Mouse (Mus musculus) left cerebral cortex, postnatal 25 days (tissue): ENCODE results near the gene Idh3b. TPM values are rescaled to one million over a fixed set of nuclear protein-coding genes. Genes with fewer than 3 reads are reported as not detected.

ENCODE experiments used
- DNase-seq, 2 experiments: peaks; one replicate each; pipeline ENCODE4 v3.0.0; 2022; ENCODE audit warnings: low spot score in 2 of 2, mixed read lengths in 1 of 2
- intact Hi-C: fragments of 180-260 bp; cut with DNase I; formaldehyde crosslinking; loops from one replicate; pipeline ENCODE4 v1.15.1; 2025
- total RNA-seq, 2 experiments: library from RNA; stranded (reverse); gene quantifications; 2 replicates each; pipeline ENCODE4 v1.2.3; 2021

The Idh3b gene
- total RNA-seq, 2 experiments from 2014 or later: 267 to 269 TPM

DNA sequence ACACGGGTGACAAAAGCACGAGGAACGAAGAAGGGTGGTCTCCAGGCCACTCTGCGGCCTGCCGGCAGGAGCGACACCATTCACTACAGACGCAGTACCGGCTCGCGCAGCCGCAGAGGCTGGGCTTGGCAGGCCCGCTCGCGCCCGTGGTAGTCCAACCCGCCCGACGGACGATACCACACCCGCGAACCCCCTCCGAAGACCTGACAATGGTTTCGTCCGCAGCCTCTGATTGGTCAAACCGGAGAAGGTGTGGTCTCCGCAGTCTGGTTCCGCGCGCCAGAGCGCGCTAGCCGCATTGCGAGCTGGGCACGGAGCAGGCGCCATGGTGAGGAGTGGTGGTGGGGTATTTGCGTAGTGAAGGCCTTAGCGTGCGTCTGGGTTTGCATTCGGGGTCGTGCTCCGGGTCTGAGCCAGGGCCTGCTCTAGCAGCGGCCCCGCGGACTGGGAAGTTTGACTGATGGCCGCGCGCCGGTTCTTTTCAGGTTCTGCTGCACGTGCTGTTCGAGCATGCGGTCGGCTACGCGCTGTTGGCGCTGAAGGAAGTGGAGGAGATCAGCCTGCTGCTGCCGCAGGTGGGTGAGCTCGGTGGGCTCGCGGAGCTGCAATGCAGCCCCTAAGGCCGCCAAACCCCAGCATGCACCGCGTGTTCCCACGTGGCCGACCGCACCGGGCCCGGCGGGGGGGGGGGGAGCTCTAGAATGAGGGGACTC, 10.0 kb downstream of the Idh3b start, which contains the start of gene Nop56:
Gene Nop56, plus strand, starts transcription at position 282 of the 713 bp plus-strand sequence.
- intact Hi-C loops: loop anchor here (2.0 kb wide), 1 partner anchor 96 kb away; the partner anchor contains the start of gene Snrpb
- peak; percentile 100 for DNase-seq

- intact Hi-C loops: loop anchor here (2.0 kb wide), 1 partner anchor 95 kb away; the partner anchor contains the start of gene Snrpb
- DNase-seq: peak in 1 of 2 experiments; percentile 43
These were observed 10.6 kb downstream of the Idh3b start for GRCm38 (mm10) chr2:130273732-130274131.

GRCm38 (mm10) chr2:130268074-130268473, 16.3 kb downstream of the Idh3b start:
- DNase-seq: no peak
- intact Hi-C loops: no loop called here

DNA sequence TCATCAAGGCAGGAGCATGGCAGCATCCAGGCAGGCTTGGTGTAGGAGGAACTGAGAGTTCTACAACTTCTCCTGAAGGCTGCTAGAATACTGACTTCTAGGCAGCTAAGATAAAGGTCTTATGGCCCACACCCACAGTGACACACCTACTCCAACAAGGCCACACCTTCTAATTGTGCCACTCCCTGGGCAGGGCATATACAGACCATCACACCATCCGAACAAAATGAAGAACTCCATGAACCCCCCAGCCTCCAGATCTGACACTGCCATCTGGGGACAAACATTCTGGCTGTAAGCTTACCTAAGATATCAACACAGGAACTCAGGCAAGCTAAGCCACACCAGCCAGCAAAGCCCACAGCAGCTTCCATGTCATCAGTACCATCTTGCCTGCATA, 18.8 kb downstream of the Idh3b start:
- DNase-seq: no peak
- intact Hi-C loops: no loop called here

- intact Hi-C loops: no loop called here
- no peak for DNase-seq
These were observed 21.9 kb downstream of the Idh3b start for GRCm38 (mm10) chr2:130262398-130262797.

DNA sequence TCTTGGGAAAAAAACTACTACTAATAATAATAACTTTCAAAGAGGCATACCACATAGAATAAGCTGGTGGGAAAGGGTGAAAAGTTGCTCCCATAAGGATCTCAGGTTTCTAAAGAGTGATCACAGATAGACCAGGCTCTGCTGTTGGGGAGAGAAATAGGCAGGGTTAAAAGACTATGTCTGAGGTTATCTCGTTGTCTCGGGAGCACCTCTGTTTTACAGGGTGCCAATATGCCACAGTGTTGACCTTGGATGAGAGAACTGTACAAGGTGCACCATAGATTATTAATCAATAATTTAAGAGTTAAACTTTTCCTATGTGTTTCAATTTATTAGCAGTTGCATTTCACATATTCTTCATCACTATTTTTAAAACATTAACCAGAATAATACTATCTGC, 22.4 kb downstream of the Idh3b start:
- DNase-seq: no peak
- intact Hi-C loops: no loop called here

- peak in 1 of 2 experiments; percentile 52 for DNase-seq
These were observed 23.5 kb downstream of the Idh3b start for GRCm38 (mm10) chr2:130260822-130261221.

DNA sequence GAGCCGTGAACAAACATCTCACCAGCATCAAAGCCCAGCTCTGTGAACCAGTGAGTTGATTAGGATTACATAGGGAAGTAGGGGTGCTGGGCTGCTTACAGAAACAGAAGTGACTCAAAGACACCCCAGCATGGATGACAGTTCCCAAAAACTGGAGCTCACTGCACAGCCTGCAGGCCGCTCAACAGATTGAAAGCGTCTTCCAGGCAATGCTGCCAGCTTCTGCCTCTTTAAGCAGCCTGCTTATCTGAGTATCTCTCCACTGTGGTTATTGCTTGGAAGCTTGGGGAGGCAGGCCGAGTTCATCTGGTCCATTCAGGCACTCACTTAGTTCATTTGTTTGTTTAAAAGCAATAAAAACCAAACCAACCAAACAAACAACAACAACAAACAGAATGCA, 27.6 kb downstream of the Idh3b start:
- intact Hi-C loops: no loop called here

More at GRCm38 (mm10) chr2:130260822-130261221, 23.5 kb downstream of the Idh3b start:
- intact Hi-C loops: no loop called here

DNA sequence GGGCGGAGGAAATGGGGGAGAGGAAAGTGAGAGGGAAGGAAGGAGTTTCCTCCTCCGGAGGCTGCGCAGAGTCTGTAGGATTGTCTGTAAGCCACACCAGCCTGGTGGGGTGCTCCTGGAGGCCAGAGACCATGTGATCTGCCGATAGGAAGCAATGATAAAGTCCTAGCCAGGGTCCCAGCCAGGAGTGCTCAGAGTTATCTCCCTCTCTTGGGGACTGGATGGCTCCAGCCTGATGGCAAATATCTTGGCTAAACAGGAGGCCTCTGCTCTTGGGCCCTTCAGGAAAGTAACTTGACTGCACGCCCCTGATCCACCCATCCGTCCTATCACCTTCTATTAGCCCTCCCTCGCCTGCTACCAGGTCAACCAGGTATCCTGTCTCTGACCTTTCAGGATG, 36.1 kb downstream of the Idh3b start:
- intact Hi-C loops: loop anchor here (5.0 kb wide), 2 partner anchors 71 to 176 kb away; partner anchors contain the start of gene Snrpb
- no peak for DNase-seq

More for the DNA sequence above, 27.6 kb downstream of the Idh3b start:
- DNase-seq: no peak

GRCm38 (mm10) chr2:130246912-130247311, 37.4 kb downstream of the Idh3b start:
- intact Hi-C loops: loop anchor here (5.0 kb wide), 2 partner anchors 70 to 175 kb away; partner anchors contain the start of gene Snrpb
- DNase-seq: peak; percentile 45 to 56

Other genes with a start within 250 kb of the Idh3b start
- gene Tgm6, start 172.1 kb downstream of the Idh3b start, total RNA-seq: under 1 TPM in 1 of 2 experiments, not detected in 1; 0.16 TPM
- gene Snrpb, start 105.1 kb downstream of the Idh3b start, total RNA-seq: 100 to 1,000 TPM in 1 of 2 experiments, 10 to 100 TPM in 1; 93.6 to 109 TPM
- not detected for gene Tmc2, start 89.4 kb downstream of the Idh3b start, total RNA-seq
- 100 to 1,000 TPM; 112 to 113 TPM for gene Nop56, start 10.1 kb downstream of the Idh3b start, total RNA-seq
- gene Ebf4, start 10.6 kb upstream of the Idh3b start, total RNA-seq: 1 to 10 TPM; 7.8 to 8.3 TPM
- gene Cpxm1, start 113.0 kb upstream of the Idh3b start, total RNA-seq: 1 to 10 TPM; 5.5 to 7.4 TPM
- not detected for gene Gm28372, start 120.7 kb upstream of the Idh3b start, total RNA-seq
- gene 1700020A23Rik, start 120.7 kb upstream of the Idh3b start, total RNA-seq: not detected
- gene Tmem239, start 121.9 kb upstream of the Idh3b start, total RNA-seq: not detected
- gene Vps16, start 139.8 kb upstream of the Idh3b start, total RNA-seq: 10 to 100 TPM; 83.5 to 88.3 TPM
- 10 to 100 TPM; 20.2 to 23.1 TPM for gene Pced1a, start 140.2 kb upstream of the Idh3b start, total RNA-seq
- 100 to 1,000 TPM; 234 to 252 TPM for gene Ptpra, start 165.7 kb upstream of the Idh3b start, total RNA-seq